Mouse (Mus musculus) layer of hippocampus, postnatal 14 days (tissue): ENCODE data around the gene Dnah9. TPM values are rescaled to one million over a fixed set of nuclear protein-coding genes. Genes with fewer than 3 reads are reported as not detected.

Experiments
- DNase-seq, 2 experiments: peaks; one replicate each; pipeline ENCODE4 v3.0.0; 2021 to 2022; ENCODE audit warnings: low spot score in 2 of 2, mixed read lengths in 1 of 2
- total RNA-seq, 2 experiments: library from RNA; stranded (reverse); gene quantifications; 2 replicates each; pipeline ENCODE4 v1.2.3; 2021

The Dnah9 gene
- total RNA-seq, 2 experiments from 2014 or later = 14.5 to 15.7 TPM

GRCm38 (mm10) chr11:65930359-65930758 lies 238.0 kb downstream of the Dnah9 start:
- peak in 1 of 2 experiments; percentile 51 for DNase-seq

- DNase-seq = no peak
Observed at GRCm38 (mm10) chr11:65927962-65928361, 240.4 kb downstream of the Dnah9 start.

DNA sequence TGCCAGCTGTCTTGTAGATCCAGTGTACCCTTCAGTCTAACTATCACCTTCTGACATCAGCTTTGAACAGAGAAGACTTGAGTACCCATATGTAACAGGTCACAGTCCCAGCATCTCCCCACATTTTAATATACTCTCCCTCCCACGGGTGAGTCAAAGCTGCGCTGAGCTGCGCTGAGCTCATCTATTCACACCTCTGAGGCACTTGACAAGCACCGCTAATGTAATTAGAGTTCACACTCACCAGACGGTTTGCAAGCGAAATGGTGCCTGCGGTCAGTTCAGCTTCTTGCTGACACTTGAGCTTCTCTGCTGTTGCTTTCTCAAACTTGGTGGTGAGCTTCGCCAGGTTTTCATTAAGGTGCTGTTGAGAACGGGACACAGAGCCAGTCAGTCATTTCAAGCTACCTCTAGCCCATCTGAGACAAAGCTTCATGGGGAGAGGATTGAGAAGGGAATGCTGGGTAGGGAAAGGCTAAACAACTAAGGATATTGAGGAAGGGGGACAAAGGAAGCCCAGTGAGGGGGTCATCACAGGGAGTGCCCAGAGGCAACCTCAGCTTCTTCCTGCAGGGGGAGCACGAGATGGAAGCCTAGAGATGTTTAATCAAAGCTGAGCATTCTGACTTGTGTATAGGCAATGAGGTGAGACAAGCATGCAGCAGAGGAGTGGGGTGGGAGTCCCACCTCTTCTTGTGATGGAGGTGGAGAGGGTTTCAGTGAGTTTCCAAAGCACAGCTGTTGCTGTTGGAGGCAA lies 249.7 kb downstream of the Dnah9 start:
- no peak for DNase-seq

- no peak for DNase-seq
Observed at GRCm38 (mm10) chr11:65909195-65909594, 259.2 kb downstream of the Dnah9 start.

DNA sequence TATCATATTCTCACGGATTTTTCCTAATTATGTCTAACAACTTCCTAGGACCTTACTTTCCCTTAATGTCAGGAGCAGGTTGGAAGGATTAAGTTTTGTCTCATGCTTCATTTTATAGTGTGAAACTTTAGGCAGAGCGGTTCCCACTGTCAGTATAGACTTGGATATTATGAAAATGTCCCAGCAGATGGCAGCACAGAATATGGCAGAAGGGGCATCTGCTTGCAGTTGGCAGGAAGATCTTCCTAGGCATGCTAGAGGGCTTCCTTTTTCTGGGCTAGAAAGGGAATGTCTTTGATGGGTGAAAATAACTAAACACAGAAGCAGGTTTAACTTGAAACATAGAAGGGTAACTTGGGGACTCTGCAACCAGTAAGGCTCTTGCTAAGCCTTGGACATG lies 262.9 kb downstream of the Dnah9 start:
- peak; percentile 68 to 87 for DNase-seq

DNA sequence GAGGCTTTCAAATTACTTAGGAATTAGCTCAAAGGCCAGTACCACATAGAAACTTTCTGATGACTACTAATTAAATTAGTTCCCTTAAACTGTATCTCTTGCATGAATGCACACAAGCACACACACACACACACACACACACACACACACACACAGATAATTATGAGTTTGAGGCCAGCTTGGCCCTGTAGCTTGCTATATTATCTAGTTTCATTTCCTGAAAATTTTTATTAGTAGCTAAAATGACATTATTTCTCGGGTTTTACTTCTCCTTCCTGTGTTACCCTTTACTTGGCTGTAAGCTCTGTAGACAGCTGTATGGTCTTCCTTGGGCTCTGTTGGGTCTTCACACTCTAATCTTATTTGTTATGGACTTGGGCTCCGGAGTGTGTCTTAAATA lies 264.4 kb downstream of the Dnah9 start:
- DNase-seq = no peak

GRCm38 (mm10) chr11:65881465-65881864 lies 286.9 kb downstream of the Dnah9 start:
- DNase-seq = no peak

DNA sequence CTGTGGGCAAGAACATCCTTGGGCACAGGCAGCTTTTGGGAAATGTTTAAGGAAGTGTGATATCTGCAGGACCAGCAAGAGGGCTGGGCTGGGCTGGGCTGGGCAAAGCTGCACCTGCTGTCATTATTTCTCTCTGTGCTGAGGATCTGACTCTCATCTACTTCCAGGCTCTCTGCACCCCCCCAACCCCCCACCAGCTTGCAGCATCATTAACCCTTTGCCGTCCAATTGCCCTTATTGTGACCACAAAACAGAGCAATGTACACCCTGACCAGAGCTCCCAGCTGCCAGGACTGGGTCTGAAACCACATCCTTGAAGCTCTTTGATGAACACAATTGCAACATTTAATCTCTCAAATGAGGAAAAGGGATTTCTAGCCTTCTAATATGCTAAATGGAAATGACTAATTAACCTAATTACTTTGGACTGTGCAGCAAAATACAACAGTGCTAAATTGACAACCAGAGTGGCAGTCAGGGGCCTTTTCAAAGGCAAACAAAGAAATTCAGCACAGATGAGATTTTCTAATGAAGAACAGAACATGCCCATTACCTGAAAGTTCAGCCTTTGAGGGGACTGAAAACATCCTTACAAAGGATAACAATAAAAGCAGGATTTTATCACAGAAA lies 291.1 kb downstream of the Dnah9 start:
- DNase-seq = no peak

DNA sequence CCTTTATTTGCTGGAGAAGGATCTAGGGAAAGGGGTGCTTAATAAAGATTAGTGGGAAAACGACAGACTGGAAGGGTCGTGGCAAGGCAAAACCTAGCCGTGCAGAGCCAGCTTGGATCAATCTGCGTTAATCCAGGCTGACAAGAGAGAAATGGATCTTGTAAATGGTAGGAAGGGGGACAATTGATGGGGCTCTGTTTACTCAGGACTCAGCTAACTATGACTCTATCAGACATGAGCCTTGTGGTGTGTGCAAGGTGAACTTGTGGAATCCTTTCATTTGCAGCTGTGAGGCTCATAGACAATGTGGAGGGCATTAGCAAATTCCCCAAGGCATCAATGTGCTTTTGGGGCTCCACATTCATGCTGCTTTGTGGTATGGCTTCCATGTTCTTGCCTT lies 306.9 kb downstream of the Dnah9 start:
- no peak for DNase-seq

DNA sequence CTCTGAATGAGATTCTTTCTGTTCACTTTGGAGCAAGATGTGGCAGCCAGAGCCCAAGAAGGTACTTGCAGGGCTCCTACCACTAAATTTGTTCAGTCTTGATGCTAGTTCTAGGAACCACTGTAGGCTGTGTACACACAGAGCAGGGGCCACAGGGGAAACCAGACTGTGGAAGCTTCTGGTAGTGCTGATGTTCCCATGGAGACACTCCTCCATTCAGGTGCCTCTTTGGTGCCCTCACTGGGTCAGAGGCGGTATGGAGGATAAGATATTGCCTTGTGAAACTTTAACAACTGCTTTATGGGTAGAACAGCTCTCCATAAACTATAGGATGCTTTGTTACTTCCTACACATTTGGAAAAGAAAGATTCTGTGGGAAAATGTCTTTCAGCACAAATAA lies 316.3 kb downstream of the Dnah9 start:
- no peak for DNase-seq

- DNase-seq = no peak
Observed at GRCm38 (mm10) chr11:65846446-65846845, 321.9 kb downstream of the Dnah9 start.

- peak; percentile 52 to 68 for DNase-seq
Observed at GRCm38 (mm10) chr11:65838999-65839398, 329.4 kb downstream of the Dnah9 start.

DNA sequence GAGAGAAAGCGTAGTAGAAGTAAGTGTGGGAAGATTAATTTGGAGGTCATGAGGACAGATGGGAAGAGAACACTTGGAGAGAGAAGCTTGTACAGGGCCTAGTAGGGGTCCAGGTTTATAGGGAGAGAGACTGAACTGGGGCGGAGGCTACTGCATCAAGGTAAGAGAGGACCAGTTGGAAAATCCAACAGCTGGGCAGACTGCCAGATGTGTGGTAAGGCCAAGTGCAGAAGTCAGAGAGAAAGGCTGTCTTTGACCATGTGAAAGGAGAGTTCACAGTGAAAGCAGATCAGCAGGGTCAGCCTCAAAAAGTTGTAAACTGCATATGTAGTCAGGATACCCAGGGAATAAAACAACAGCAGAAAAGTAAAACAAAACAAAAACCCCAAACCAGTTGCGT lies 343.8 kb downstream of the Dnah9 start:
- DNase-seq = no peak

- peak; percentile 68 to 81 for DNase-seq
Observed at GRCm38 (mm10) chr11:65820877-65821276, 347.5 kb downstream of the Dnah9 start.

DNA sequence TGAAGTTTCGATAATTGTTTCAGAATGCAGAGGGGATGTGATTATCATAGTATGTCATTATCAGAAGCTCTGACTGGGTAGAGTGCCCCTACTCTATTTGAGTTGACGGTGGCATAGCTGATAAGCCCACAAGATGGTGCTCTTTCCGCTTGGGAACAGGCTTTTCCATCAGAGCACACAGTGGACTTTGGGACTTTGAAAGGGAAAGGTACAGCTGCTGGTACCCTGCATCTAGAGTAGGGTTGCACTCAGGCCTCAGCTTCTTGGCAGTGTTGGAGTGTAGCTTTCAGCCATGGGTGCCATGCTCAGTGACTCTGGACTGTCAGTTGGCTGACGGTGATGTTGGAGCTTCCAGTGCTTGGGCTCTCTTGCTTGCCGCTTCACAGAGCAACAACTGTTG lies 348.1 kb downstream of the Dnah9 start:
- DNase-seq = peak in 1 of 2 experiments; percentile 62

DNA sequence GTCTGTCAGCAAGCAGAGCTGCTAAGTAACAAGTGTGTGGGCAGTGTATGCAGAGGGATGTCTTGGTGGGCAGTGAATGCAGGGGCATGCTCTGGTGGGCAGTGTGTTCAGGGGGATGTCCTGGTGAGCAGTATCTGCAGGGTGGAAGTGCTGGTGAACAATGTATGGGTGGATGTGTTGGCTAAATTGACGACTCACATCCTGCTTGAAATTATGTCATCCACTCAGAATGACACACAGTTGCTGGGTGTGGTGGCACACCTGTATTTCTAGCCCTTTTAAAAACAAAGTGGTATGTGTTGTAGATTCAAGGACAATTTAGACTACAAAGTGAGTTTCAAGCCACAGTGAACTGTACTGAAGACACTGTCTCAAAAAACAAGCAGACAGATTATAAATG lies 350.2 kb downstream of the Dnah9 start:
- DNase-seq = no peak

- no peak for DNase-seq
Observed at GRCm38 (mm10) chr11:65816237-65816636, 352.1 kb downstream of the Dnah9 start.

DNA sequence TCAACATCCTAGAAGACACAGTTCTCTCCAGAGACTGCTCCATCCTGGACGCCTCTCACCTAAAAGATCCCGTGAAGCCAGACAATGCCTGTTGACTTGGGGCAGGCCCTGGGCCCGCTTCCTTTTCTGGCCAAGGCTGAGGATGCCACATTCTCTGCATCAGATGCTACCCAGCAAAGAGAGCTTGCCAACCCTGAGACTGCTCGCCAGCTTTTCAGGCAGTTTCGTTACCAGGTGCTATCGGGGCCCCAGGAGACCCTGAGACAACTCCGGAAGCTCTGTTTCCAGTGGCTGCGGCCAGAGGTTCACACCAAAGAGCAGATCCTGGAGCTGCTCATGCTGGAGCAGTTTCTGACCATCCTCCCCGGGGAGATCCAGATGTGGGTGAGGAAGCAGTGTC lies 354.0 kb downstream of the Dnah9 start:
- no peak for DNase-seq

DNA sequence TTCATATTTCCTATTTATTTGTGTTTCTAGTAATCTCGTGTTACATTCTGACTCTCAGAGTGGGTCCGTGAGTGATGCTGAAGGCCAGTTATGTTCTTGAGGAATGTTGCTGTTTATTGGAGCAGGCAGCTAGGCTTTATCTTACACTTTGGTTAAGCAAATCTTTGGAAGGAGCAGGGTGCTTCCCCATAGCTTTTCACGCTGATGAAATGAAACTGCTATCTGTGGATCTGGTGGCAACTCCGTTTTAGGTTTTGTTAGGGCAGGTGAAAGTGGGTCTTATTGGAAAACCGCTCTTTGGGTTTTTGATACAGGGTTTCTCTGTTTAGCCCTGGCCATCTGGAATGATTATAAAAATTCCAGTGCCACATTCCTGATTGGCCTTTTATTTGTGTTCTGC lies 356.3 kb downstream of the Dnah9 start:
- no peak for DNase-seq

GRCm38 (mm10) chr11:65807601-65808000 lies 360.8 kb downstream of the Dnah9 start:
- DNase-seq = no peak

GRCm38 (mm10) chr11:65806909-65807504 lies 361.3 kb downstream of the Dnah9 start, which contains the start of gene Zkscan6:
Gene Zkscan6, plus strand, starts transcription at chr11:65807175.
- peak; percentile 80 to 89 for DNase-seq

- no peak for DNase-seq
Observed at GRCm38 (mm10) chr11:65806321-65806904, 361.9 kb downstream of the Dnah9 start.
